Mouse (Mus musculus): ENCODE results near the gene Nup153.

- no peak for TF ChIP-seq CTCF (IDR thresholded peaks at IDR 0.05; ENCODE audit: low read depth)
- TF ChIP-seq EP300 (optimal IDR thresholded peaks at IDR 0.05), result no peak
Observed at GRCm38 (mm10) chr13:46774998-46775397, 47.3 kb upstream of the Nup153 start.
